Mouse (Mus musculus) CH12.LX (cell line): ENCODE results near the gene 4930426L09Rik. TPM values are rescaled to one million over a fixed set of nuclear protein-coding genes. Genes with fewer than 3 reads are reported as not detected.

ENCODE experiments used
- DNase-seq: peaks from one replicate; pipeline ENCODE4 v3.0.0-alpha.2; 2013; ENCODE audit errors: extremely low read depth
- H3K27ac ChIP-seq: 2 replicates; pipeline ENCODE4 v1.5.1; 2012; ENCODE audit warnings: low read depth, mild to moderate bottlenecking, control low read depth, moderate library complexity; ENCODE audit not compliant: insufficient read depth
- H3K27me3 ChIP-seq: replicated peaks from 2 replicates; pipeline ENCODE3; 2012; ENCODE audit warnings: inconsistent platforms
- H3K36me3 ChIP-seq, 2 experiments: replicated peaks in 1 of 2; 2 replicates each; pipeline versions ENCODE3 to v1.6.1; 2012; ENCODE audit warnings: inconsistent platforms in 1 of 2, low read length in 1 of 2, mild to moderate bottlenecking in 1 of 2, mixed read lengths in 1 of 2, moderate library complexity in 1 of 2; ENCODE audit not compliant: control insufficient read depth in 1 of 2, insufficient read depth in 1 of 2
- H3K4me1 ChIP-seq, 2 experiments: 2 replicates each; pipeline ENCODE4 v1.6.1; 2012; ENCODE audit warnings: inconsistent platforms in 1 of 2, moderate library complexity in 1 of 2; ENCODE audit not compliant: insufficient read depth in 2 of 2, control insufficient read depth in 1 of 2
- H3K4me2 ChIP-seq: 2 replicates; pipeline ENCODE4 v1.6.1; 2012; ENCODE audit warnings: low read depth, mild to moderate bottlenecking, control low read depth; ENCODE audit not compliant: poor library complexity, insufficient read depth, severe bottlenecking
- H3K4me3 ChIP-seq, 3 experiments: fragments of 150-350 bp in 1 of 3; sonication (generic) in 1 of 3; replicated peaks in 1 of 3; 2 replicates each; pipeline versions ENCODE3 to v1.5.1; 2011 to 2012; ENCODE audit warnings: low read depth in 2 of 3, low read length in 2 of 3, mild to moderate bottlenecking in 2 of 3, moderate library complexity in 2 of 3, control low read depth in 1 of 3, improper control_type of control experiment in 1 of 3, inconsistent platforms in 1 of 3, mixed read lengths in 1 of 3; ENCODE audit not compliant: poor library complexity in 1 of 3
- H3K79me2 ChIP-seq: replicated peaks from 2 replicates; pipeline ENCODE4 v1.6.1; 2012; ENCODE audit warnings: mild to moderate bottlenecking, moderate library complexity; ENCODE audit not compliant: control insufficient read depth, poor library complexity, insufficient read depth, severe bottlenecking; ENCODE audit errors: extremely low read depth
- H3K9ac ChIP-seq: 2 replicates; pipeline ENCODE4 v1.6.1; 2012; ENCODE audit warnings: low read depth, mild to moderate bottlenecking, control low read depth, moderate library complexity; ENCODE audit not compliant: insufficient read depth
- H3K9me3 ChIP-seq: replicated peaks from 2 replicates; pipeline ENCODE3; 2012; ENCODE audit warnings: low read length, inconsistent platforms, mixed read lengths
- BHLHE40 ChIP-seq: IDR thresholded peaks from 2 replicates; pipeline ENCODE4 v1.6.1; 2011; ENCODE audit warnings: mild to moderate bottlenecking, low read depth, low read length, improper control_type of control experiment
- E2F4 ChIP-seq: IDR thresholded peaks from 2 replicates; pipeline ENCODE4 v1.6.1; 2011; ENCODE audit warnings: low read depth, low read length, improper control_type of control experiment; ENCODE audit not compliant: insufficient replicate concordance
- ELF1 ChIP-seq: IDR thresholded peaks from 2 replicates; pipeline ENCODE4 v1.6.1; 2014; ENCODE audit warnings: low read depth, mild to moderate bottlenecking, inconsistent platforms, low read length, improper control_type of control experiment
- EP300 ChIP-seq: IDR thresholded peaks from 2 replicates; pipeline ENCODE4 v1.6.1; 2011; ENCODE audit warnings: low read length, improper control_type of control experiment
- GABPA ChIP-seq: IDR thresholded peaks from 2 replicates; pipeline ENCODE4 v1.6.1; 2012; ENCODE audit warnings: low read depth, low read length, improper control_type of control experiment, inconsistent platforms; ENCODE audit not compliant: insufficient replicate concordance
- JUN ChIP-seq: IDR thresholded peaks from 2 replicates; pipeline ENCODE4 v1.6.1; 2011; ENCODE audit warnings: low read depth, mild to moderate bottlenecking, low read length, improper control_type of control experiment, moderate library complexity; ENCODE audit not compliant: insufficient read depth
- KAT2A ChIP-seq: IDR thresholded peaks from 2 replicates; pipeline ENCODE4 v1.6.1; 2012; ENCODE audit warnings: low read length, improper control_type of control experiment, inconsistent platforms; ENCODE audit not compliant: insufficient replicate concordance
- MXI1 ChIP-seq: IDR thresholded peaks from 2 replicates; pipeline ENCODE4 v1.6.1; 2011; ENCODE audit warnings: mild to moderate bottlenecking, low read depth, low read length, improper control_type of control experiment
- POLR2A ChIP-seq: IDR thresholded peaks from 2 replicates; pipeline ENCODE4 v1.6.1; 2011; ENCODE audit warnings: low read depth, mild to moderate bottlenecking, improper control_type of control experiment, low read length
- RAD21 ChIP-seq: IDR thresholded peaks from 2 replicates; pipeline ENCODE4 v1.6.1; 2011; ENCODE audit warnings: low read depth, mild to moderate bottlenecking, low read length, improper control_type of control experiment, moderate library complexity
- RCOR1 ChIP-seq: conservative IDR thresholded peaks from 2 replicates; pipeline ENCODE4 v1.6.1; 2012; ENCODE audit warnings: low read depth, mild to moderate bottlenecking, inconsistent platforms, low read length, improper control_type of control experiment
- SIN3A ChIP-seq: IDR thresholded peaks from 2 replicates; pipeline ENCODE4 v1.6.1; 2012; ENCODE audit warnings: low read length, improper control_type of control experiment, inconsistent platforms
- SMC3 ChIP-seq: IDR thresholded peaks from 2 replicates; pipeline ENCODE4 v1.6.1; 2011; ENCODE audit warnings: low read depth, low read length, improper control_type of control experiment
- TCF12 ChIP-seq: IDR thresholded peaks from 2 replicates; pipeline ENCODE4 v1.6.1; 2014; ENCODE audit warnings: low read depth, mild to moderate bottlenecking, inconsistent platforms, low read length, improper control_type of control experiment
- UBTF ChIP-seq: IDR thresholded peaks from 2 replicates; pipeline ENCODE4 v1.6.1; 2012; ENCODE audit warnings: low read depth, mild to moderate bottlenecking, inconsistent platforms, low read length, improper control_type of control experiment, moderate library complexity
- USF1 ChIP-seq: IDR thresholded peaks from 2 replicates; pipeline ENCODE4 v1.6.1; 2014; ENCODE audit warnings: low read depth, mild to moderate bottlenecking, inconsistent platforms, low read length, improper control_type of control experiment
- ZC3H11A ChIP-seq: IDR thresholded peaks from 2 replicates; pipeline ENCODE4 v1.6.1; 2012; ENCODE audit warnings: low read depth, mild to moderate bottlenecking, inconsistent platforms, low read length, improper control_type of control experiment
- ZKSCAN1 ChIP-seq: IDR thresholded peaks from 2 replicates; pipeline ENCODE4 v1.6.1; 2012; ENCODE audit warnings: low read depth, inconsistent platforms, low read length, improper control_type of control experiment, borderline replicate concordance
- ZMIZ1 ChIP-seq: IDR thresholded peaks from 2 replicates; pipeline ENCODE4 v1.6.1; 2012; ENCODE audit warnings: low read depth, mild to moderate bottlenecking, inconsistent platforms, low read length, improper control_type of control experiment
- dilution Hi-C: fragments of 300-500 bp; cut with MboI; formaldehyde crosslinking; loops from 2 replicates; pipeline ENCODE4 v1.14.3; 2020; ENCODE audit warnings: low sequenced_read_pairs; ENCODE audit not compliant: extremely low pct_unique_long_range_greater_than_20kb, extremely low pct_ligation_motif_present
- in situ Hi-C: fragments of 300-500 bp; cut with MboI; formaldehyde crosslinking; loops from 3 replicates; pipeline ENCODE4 v1.14.3; 2019; ENCODE audit warnings: low sequenced_read_pairs, low pct_ligation_motif_present, low pct_unique_long_range_greater_than_20kb, mixed read lengths
- polyA plus RNA-seq: library from polyadenylated mRNA; unstranded; fragments of >175 nt; gene quantifications from 2 replicates; pipeline ENCODE4 v1.2.1, GENCODE M21; 2012; ENCODE audit warnings: low read depth; ENCODE audit not compliant: insufficient read length
- total RNA-seq, 2 experiments: library from RNA; depleted of rRNA; stranded (reverse); fragments of 300-350 nt in 1 of 2; fragments of >200 nt in 1 of 2; gene quantifications; 2 replicates each; pipeline ENCODE4 v1.2.3; 2012 to 2014

The 4930426L09Rik gene
- total and polyA plus RNA-seq, 3 experiments, result 0.26 to 0.31 (median 0.30) TPM

DNA sequence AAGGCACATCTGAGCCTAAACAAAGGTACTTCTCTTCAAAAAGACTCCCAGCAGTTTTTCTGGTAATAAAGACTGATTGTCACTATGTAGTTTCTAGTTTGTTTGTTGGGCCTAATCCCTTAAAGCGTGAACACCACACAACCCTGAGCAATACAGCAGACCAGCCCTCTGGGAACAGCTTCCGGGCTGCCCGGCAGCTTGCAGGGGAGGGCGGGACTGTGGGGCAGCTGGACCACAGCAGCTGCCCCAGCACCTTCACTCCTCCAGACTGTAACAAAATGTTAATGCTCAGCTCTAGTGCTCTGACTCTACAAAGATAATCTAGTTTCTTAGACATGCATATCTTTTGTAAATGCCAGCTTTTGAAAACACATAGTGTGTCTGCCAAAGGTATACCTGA, 43.1 kb upstream of the 4930426L09Rik start:
- peaks cover 22 to 85% of the 10 kb centered on the region in 2 experiments for H3K4me1 ChIP-seq
- peaks cover 0 to 3% of the 10 kb centered on the region in 2 experiments for H3K36me3 ChIP-seq
- TF ChIP-seq JUN (no peak), ZC3H11A (no peak), RCOR1 (no peak), GABPA (no peak), E2F4 (no peak), UBTF (no peak)
- dilution Hi-C loops (no loop called here), in situ Hi-C loops (no loop called here)
- H3K9me3 ChIP-seq, result no peaks in the 10 kb centered on the region
- H3K9ac ChIP-seq, result no peak overlapping the region
- H3K4me3 ChIP-seq, result no peak overlapping the region
- H3K27ac ChIP-seq, result no peak overlapping the region
- no peaks in the 10 kb centered on the region for H3K79me2 ChIP-seq
- H3K4me2 ChIP-seq, result no peak overlapping the region
- DNase-seq, result no peak
- no peaks in the 10 kb centered on the region for H3K27me3 ChIP-seq

DNA sequence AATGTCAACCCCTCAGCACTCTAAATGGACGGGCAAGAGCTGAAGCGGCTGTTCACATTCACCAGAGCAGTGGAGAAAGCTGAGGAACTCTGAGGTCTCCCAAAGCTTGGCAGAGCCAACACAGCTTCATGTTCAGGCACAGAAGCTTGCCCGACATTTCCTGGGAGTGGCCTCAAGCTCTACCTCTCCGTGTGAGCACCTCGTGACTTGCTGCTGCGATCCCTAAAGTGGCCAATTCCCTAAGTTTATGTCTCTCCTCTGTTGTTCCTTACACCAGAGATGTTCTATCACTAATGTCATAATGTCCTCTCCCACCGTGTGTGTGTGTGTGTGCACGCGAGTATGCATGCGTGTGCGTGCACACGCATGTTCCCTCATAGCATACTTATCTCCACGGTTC, 42.5 kb upstream of the 4930426L09Rik start:
- H3K4me1 ChIP-seq, result peaks cover 22 to 89% of the 10 kb centered on the region in 2 experiments
- H3K4me3 ChIP-seq, result no peak overlapping the region
- in situ Hi-C loops, result no loop called here
- no peak overlapping the region for H3K9ac ChIP-seq
- no peak overlapping the region for H3K27ac ChIP-seq
- no peak for TF ChIP-seq ZC3H11A
- no peak for TF ChIP-seq RAD21
- TF ChIP-seq ZKSCAN1, result no peak
- TF ChIP-seq RCOR1, result no peak
- no peak for TF ChIP-seq MXI1
- no peak for TF ChIP-seq SMC3
- TF ChIP-seq SIN3A, result no peak
- TF ChIP-seq POLR2A, result no peak
- no peak for TF ChIP-seq BHLHE40
- TF ChIP-seq ZMIZ1, result no peak
- no peak for TF ChIP-seq ELF1
- no peak for TF ChIP-seq USF1
- no peak for TF ChIP-seq EP300
- no peak for TF ChIP-seq KAT2A
- TF ChIP-seq TCF12, result no peak
- TF ChIP-seq, all 38 proteins: peak for 0
- dilution Hi-C loops, result no loop called here
- Histone ChIP-seq H3K9me3 (no peaks in the 10 kb centered on the region), H3K4me2 (no peak overlapping the region), H3K36me3 (peaks cover 0 to 3% of the 10 kb centered on the region in 2 experiments), H3K79me2 (no peaks in the 10 kb centered on the region), H3K27me3 (no peaks in the 10 kb centered on the region)
- DNase-seq, result no peak
